Mouse (Mus musculus): Measurements from ENCODE around the gene Gm20937. TPM values are rescaled to one million over a fixed set of nuclear protein-coding genes. Genes with fewer than 3 reads are reported as not detected.

Gm20937 gene
- polyA plus RNA-seq (2017; shearing (Covaris generic)), result not detected

GRCm38 (mm10) chrY:68294798-68295197 lies at the start of gene Gm20937:
TSS of gene Gm20937 (minus strand) at chrY:68294898.

Other genes starting within 250 kb of the Gm20937 start
- not detected for gene Gm20816, start 243.1 kb upstream of the Gm20937 start, polyA plus RNA-seq (2017; shearing (Covaris generic))

All from naive thymus-derived CD4-positive, alpha-beta T cell, adult 5 months (primary cell).